Mouse (Mus musculus): Measurements from ENCODE around the gene Usp39.
A peak's percentile ranks its signal among the peaks of the same experiment; 100 is the strongest.

Usp39 gene

GRCm38 (mm10) chr6:72350214-72350613 lies 5.2 kb upstream of the Usp39 start:
- DNase-seq, result no peak

DNA sequence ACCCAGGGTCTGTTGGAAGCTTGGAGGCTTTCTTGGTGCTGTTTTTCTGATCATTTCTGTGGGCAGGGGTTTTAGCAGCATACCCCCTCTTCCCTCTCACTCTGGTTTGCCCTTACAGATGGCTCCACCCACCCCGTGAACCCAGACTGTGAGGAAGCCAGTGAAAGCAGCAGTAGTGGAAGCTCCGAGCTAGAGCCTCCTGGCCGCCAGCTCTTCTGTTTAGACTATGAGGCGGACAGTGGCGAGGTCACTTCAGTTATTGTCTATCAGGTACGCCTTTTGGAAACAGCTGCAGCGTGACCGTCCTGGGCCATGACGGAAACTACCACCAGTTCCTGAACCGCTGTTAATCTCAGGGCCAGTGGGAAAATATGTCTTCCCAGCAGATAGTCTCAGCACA lies 3.4 kb upstream of the Usp39 start:
- DNase-seq, result peak; percentile 57 to 78

DNA sequence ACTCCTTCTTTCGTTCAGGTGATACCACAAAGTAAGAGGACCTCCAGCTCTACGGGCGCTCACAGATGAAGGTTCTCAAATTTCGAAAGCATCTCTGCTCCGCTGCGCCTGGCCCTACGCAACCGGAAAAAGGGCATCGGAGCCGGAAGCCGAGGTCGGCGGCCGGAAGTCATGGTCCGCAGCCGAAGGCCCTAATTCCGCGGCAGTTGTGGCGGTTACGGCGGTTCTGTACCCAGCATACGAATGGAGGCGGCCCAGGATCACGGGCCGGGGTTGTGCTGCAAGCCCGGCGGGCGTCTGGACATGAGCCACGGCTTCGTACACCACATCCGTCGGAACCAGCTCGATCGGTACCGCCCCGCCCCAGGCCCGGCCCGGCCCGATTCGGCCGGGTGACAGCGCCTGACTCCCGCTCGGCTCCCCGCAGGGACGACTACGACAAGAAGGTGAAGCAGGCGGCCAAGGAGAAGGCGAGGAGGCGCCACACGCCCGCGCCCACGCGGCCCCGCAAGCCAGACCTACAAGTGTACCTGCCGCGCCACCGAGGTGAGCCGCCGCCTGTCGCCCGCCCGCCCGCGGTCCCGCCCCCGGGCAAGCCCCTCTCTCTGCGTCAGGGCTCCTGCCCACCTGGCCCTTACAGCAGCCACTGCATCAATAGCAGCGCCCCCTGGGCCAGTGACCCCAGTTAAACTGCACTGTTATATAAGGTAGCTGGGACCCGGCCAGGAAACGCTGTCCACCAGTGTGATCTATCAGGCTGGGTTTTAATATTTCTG lies 2.4 kb upstream of the Usp39 start, which contains the start of gene 0610030E20Rik:
Gene 0610030E20Rik (plus strand): TSS at position 152 of the 776 bp plus-strand sequence.
- DNase-seq, result peak; percentile 88 to 96

- no peak for DNase-seq
Observed at GRCm38 (mm10) chr6:72346261-72346660, 1.3 kb upstream of the Usp39 start.

DNA sequence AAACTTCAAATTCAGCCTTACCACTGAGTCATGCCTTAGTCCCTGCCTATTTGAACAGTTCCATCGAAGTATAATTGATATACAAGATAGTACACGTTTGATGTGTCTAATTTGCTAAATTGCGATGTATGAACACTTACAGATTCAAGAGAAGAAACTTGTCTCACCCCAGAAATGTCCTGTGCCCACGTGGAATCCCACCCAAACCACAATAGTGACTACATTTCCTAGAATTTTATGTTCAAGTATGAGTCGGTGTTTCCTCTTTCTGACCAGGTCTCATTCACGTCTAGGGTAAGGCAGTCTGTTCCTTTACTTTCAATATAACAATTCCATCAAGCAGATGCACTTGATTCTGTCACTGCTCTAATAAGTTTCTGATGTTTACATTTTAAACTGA lies 649 bp upstream of the Usp39 start:
- no peak for DNase-seq

DNA sequence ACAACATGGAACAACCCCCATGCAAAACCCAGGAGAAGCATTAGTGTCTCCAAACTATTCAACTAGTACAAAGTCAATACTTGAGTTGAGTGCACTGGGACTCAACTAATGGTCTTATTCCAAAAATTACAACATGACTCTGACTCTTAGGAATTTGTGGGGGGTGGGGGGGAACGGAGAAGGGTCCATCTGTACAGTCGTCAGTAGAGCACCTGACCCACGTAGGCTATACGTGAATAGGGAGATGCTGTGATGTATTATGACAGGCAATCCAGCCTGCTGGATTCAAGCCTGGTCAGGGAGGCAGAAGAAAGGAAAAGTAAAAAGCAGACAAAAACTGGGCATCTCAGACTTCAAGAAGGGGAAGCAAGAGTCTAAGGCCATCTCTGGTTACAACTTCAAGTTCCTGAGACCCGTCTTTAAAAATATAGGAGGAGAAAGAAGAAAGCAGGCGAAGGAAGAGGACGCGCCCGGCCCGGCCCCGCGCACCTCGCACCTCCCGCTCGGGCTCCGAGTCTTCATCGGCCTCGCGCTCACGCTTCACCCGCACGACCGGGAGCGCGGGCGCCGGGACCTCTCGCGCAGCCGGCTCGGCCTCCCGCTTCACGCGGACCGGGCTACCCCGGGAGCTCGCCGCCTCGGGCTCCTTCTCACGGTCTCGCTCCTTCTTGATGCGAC lies 449 bp downstream of the Usp39 start:
- no peak for DNase-seq

DNA sequence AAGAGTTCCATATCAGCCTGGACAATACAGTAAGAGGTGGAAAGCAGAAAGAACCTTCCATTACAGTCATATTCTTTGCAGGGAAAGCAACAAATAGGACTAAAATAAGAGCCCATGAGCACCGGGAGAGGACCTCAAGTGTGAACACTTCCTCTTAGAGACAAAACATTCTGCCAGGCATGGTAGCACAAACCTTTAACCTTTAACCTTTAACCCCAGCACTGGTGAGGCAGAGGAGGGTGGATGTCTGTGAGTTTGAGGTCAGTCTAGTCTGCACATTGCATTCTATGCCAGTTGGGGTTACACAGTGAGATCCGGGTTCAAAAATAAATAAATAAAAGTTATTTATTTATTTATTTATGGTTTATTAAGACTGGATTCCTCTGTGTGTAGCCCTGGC lies 4.5 kb downstream of the Usp39 start:
- DNase-seq, result no peak

DNA sequence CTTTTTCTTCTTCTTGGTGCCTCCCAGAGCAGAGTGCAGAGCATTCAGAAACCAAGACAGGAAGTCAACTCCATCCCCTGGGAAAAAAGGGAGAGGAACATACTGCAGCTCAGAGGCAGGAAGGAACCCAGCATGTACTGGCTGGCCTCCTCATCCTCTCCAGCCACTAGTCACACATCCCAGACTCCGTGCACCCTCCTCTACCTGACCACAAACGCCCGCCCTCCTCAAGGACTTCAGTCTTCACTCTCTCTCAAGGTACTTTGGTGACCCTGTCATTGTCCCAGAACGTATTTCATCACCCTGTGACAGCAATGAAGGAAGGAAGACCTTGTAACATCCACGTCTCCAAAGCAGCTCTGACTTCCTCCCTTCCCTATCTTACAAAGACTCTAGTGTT lies 11.9 kb downstream of the Usp39 start:
- no peak for DNase-seq

DNA sequence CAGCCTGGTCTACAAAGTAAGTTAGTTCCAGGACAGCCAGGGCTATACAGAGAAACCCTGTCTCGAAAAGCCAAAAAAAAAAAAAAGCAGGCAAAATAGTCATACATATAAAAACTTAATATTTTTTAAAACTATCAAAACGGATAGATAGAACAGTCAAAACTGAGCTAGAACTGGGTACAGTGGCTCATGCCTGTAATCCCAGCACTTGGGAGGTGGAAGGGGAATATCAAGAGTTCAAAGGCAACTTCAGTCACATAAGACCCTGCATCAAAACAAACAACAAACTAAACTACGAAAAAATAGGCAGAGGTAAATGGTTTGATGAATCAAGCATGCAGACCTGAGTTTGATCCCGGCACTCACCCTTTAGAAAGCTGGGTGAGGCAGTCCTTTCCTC lies 14.9 kb downstream of the Usp39 start:
- no peak for DNase-seq

- no peak for DNase-seq
Observed at GRCm38 (mm10) chr6:72329019-72329418, 16.0 kb downstream of the Usp39 start.

DNA sequence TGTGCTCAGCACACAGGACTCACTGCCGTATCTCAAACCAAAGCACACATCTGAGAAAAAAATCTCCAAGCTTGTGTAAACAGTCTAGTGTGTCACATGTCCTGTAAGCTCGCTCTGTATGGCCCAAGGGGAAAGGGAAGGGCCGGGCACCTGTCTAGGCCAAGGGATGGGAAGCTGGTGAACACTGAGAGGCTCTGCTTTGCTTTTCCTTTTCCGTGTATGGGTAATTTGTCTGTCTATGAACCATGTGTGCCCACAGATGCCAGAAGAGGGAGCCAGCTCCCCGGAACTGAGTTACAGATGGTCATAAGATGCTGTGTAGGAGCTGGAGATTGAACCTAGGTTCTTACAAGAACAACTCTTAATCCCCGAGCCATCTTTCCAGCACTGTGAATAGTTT lies 18.7 kb downstream of the Usp39 start:
- peak; percentile 74 to 77 for DNase-seq

GRCm38 (mm10) chr6:72323786-72324508 lies 21.0 kb downstream of the Usp39 start:
- DNase-seq, result peak in 1 of 2 experiments; percentile 17

DNA sequence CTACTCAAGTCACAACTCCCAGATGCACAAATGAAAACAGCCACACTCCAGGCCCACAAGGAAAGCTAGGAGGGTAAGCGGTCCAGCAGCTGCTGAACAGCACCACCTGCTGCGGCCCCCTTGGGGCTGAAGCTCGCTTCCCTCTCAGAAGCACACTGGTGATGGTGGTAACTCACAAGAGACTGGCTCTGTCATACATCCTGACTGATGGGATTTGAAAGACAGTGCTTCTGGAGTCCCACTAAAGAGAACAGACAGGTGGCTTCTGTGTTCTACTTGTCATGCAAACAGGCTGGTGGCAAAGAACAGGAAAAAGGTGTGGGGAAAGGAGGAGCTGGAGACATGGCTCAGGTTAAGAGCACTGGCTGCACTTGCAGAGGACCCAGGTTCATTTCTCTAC lies 22.0 kb downstream of the Usp39 start:
- DNase-seq, result peak in 1 of 2 experiments; percentile 8

GRCm38 (mm10) chr6:72319019-72319418 lies 26.0 kb downstream of the Usp39 start:
- DNase-seq, result peak; percentile 47 to 74

GRCm38 (mm10) chr6:72318440-72318839 lies 26.5 kb downstream of the Usp39 start:
- DNase-seq, result no peak

- DNase-seq, result no peak
Observed at GRCm38 (mm10) chr6:72316044-72316443, 28.9 kb downstream of the Usp39 start.

DNA sequence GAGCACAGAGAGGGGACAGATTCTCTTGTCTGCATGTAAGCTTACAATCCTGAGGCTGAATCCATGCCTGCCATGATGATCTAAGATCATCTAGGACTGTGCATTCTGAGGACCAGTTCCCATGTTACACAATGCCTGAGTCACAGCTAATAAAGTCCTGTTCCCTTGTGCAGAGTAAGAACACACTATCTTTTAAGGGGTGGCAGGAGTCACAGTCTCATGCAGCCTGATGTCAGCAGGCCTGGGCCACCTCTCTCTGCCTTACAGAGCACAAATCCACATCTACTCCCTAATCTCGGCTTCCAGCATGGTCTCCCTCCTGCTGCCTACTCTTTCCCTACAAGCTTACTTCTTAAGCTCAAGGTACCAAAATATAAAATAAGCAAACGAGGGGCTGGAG lies 29.6 kb downstream of the Usp39 start:
- no peak for DNase-seq

DNA sequence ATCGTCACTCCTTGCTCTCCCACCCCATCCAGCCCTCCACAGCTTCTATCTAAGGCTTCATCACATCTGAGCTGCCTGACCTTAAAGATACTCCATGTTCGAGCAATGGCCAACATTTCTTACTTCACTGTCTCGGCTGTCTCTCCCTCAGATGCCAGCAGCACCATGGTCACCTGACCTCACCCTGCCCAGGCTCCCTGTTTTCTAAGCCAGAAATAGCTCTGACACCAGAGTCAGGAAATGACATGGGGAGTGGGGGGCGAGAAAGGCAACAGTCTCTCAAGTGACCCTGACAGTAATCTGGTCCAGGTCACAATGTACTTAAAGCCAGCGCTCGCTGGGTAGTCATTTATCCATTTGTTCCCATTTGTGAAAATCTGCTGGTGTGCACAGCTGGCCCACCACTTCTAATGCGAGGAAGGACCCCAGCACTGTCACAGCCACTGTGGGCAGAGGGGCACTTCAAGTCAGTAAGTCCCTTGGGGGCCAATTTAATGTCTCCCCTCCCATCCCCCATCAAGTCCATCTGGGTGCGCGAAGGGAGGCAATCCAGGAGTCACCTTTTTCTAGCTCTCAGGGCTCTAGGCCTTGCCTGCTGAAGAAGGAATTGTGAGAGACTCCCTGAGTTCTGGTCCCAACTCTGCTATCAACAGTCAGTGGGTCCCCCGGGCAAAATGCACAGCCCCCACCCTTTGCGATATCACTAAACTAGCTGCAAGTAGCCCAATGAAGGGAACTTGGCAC lies 31.7 kb downstream of the Usp39 start:
- DNase-seq, result no peak

- DNase-seq, result no peak
Observed at GRCm38 (mm10) chr6:72312198-72312597, 32.8 kb downstream of the Usp39 start.

DNA sequence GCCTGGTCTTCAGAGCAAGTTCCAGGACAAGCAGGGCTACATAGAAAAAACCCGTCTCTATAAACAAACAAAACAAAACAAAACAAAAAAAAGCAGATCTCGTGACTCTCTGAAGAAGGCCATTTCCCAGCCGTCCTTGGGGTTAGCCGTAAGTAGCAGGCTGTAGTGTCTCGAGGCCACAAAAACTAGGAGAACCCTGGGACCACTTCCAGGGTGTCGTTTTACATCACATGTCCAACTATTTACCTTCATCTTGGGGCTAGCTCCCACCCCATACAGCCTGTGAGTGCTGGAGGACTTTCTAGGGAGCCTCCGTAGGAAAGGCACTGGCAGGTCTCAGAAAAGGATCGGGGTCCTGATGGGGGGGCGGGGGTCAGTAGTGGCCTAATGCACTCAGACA lies 41.5 kb downstream of the Usp39 start:
- no peak for DNase-seq

- DNase-seq, result peak; percentile 47 to 78
Observed at GRCm38 (mm10) chr6:72302349-72302925, 42.5 kb downstream of the Usp39 start.

DNA sequence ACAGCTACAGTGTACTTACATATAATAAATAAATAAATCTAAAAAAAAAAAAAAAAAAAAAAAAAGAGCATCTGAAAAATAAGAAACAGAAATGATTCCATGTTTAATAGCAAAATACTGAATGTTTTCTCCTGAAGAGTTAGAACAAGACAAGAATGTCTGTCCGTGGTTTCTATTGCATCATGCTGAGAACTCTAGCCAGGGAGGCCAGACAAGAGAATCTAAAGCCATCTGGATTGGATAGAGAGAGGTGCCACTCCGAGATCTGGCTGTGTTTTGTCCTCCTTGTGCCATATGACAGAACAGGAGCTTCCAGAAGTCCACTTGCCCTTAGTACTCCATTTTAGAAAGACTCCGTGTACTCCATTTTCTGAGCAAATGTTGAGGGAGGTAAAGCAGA lies 47.2 kb downstream of the Usp39 start:
- DNase-seq, result no peak

All from kidney, postnatal 25 days (tissue).